Mouse (Mus musculus) kidney, adult 18-20 months (tissue): ENCODE results near the gene Hrct1.

Source experiments
- DNase-seq: peaks from one replicate; pipeline ENCODE4 v3.0.0; 2021

The Hrct1 gene

GRCm38 (mm10) chr4:43726995-43727394 is at the start of gene Hrct1:
Gene Hrct1 (plus strand): TSS chr4:43727188.
- peak; percentile 70 for DNase-seq

- no peak for DNase-seq
Measured at GRCm38 (mm10) chr4:43678541-43678940, 48.4 kb upstream of the Hrct1 start.

- peak; percentile 28 for DNase-seq
Measured at GRCm38 (mm10) chr4:43679416-43680043, 47.5 kb upstream of the Hrct1 start.

GRCm38 (mm10) chr4:43690021-43690420 is 37.0 kb upstream of the Hrct1 start:
- DNase-seq = no peak

- no peak for DNase-seq
Measured at GRCm38 (mm10) chr4:43691026-43691425, 36.0 kb upstream of the Hrct1 start.

GRCm38 (mm10) chr4:43693806-43694241 is 33.2 kb upstream of the Hrct1 start:
- no peak for DNase-seq

GRCm38 (mm10) chr4:43694439-43695248 is 32.3 kb upstream of the Hrct1 start:
- no peak for DNase-seq

GRCm38 (mm10) chr4:43695249-43695671 is 31.7 kb upstream of the Hrct1 start:
- peak; percentile 46 for DNase-seq

- DNase-seq = no peak
Measured at GRCm38 (mm10) chr4:43696561-43696960, 30.4 kb upstream of the Hrct1 start.

GRCm38 (mm10) chr4:43700707-43701106 is 26.3 kb upstream of the Hrct1 start, which contains the start of gene Olfr70:
Gene Olfr70 (minus strand): TSS chr4:43700807.
- no peak for DNase-seq

GRCm38 (mm10) chr4:43703439-43703838 is 23.5 kb upstream of the Hrct1 start:
- DNase-seq = no peak

GRCm38 (mm10) chr4:43703851-43704250 is 23.1 kb upstream of the Hrct1 start:
- DNase-seq = peak; percentile 31

- DNase-seq = no peak
Measured at GRCm38 (mm10) chr4:43705991-43706390, 21.0 kb upstream of the Hrct1 start.

GRCm38 (mm10) chr4:43709869-43710268 is 17.1 kb upstream of the Hrct1 start, which contains the start of gene Olfr71:
Gene Olfr71 (minus strand): TSS chr4:43710255.
- DNase-seq = no peak

- DNase-seq = peak; percentile 86
Measured at GRCm38 (mm10) chr4:43711821-43712220, 15.2 kb upstream of the Hrct1 start.

- DNase-seq = peak; percentile 51
Measured at GRCm38 (mm10) chr4:43713652-43714219, 13.3 kb upstream of the Hrct1 start.

- DNase-seq = no peak
Measured at GRCm38 (mm10) chr4:43720491-43721228, 6.3 kb upstream of the Hrct1 start.

GRCm38 (mm10) chr4:43722191-43722590 is 4.8 kb upstream of the Hrct1 start:
- DNase-seq = no peak

GRCm38 (mm10) chr4:43724764-43725163 is 2.2 kb upstream of the Hrct1 start:
- DNase-seq = peak; percentile 47

- no peak for DNase-seq
Measured at GRCm38 (mm10) chr4:43726228-43726993, 577 bp upstream of the Hrct1 start.

- DNase-seq = no peak
Measured at GRCm38 (mm10) chr4:43727718-43728575, 959 bp downstream of the Hrct1 start.
